Mouse (Mus musculus) layer of hippocampus, adult 9-11 months (tissue): ENCODE data around the gene H2-Ob.
A peak's percentile ranks its signal among the peaks of the same experiment; 100 is the strongest.

Experiments used
- DNase-seq: peaks from one replicate; pipeline ENCODE4 v3.0.0; 2022

H2-Ob gene

DNA sequence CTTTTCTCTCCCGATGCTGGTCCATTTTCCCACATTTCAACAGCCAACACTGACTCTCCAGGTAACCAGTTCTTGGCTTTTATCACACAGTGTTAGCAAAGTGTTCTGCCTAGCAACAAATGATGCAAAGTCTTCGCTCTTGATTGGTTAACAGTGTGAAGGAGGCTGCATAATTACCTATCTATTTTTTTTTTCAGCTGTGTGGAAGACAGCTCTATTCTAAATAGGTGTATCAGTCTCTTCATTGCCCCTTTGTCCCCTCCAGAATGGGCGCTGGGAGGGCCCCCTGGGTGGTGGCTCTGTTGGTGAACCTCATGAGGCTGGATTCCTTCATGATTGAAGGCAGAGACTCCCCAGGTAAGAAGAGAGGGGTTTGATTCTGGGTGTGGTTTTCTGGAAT is at the start of gene H2-Ob:
TSS of gene H2-Ob (plus strand) at position 198 of the 400 bp plus-strand sequence.
- peak; percentile 69 for DNase-seq

DNA sequence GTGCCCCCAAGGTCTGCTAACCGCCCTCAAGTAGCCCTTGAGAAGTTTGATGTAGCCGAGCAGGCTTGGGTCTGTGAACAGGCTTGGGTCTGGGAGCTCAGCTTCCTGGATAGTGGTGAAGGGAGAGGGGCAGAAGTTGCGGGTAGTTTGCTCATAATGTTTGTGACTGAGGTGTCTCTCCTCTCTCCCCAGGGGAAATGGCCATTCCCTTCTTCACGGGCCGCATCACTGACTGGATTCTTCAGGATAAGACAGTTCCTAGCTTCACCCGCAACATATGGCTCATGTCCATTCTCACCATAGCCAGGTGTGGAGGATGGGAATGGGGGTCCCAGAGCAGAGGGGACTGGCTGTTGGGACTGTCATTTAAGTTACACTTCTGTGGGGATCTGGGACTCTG is 49.7 kb upstream of the H2-Ob start:
- no peak for DNase-seq

DNA sequence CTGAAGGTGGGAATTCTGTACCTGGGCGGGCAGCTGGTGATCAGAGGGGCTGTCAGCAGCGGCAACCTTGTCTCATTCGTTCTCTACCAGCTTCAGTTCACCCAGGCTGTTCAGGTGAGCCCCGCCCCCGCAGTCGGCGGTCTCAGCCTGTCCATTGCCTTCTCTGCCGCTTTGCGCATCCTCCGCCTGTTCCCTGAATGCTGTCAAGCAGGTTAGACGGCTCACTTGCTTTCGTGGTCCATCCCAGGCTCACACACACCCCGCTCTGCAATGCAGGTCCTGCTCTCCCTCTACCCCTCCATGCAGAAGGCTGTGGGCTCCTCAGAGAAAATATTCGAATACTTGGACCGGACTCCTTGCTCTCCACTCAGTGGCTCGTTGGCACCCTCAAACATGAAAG is 45.9 kb upstream of the H2-Ob start:
- DNase-seq = no peak

DNA sequence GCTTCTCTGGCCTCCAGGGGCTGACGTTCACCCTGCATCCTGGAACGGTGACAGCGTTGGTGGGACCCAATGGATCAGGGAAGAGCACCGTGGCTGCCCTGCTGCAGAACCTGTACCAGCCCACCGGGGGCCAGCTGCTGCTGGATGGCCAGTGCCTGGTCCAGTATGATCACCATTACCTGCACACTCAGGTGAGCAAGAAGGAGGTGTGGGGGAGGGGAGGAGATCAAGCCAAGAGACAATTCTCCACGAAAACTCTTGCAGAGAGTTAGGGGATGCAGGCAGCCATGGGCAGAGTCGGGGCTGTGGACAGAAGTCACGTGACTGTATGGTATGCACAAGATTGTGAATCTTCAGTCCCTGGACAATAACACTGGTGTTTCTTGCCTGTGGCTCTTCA is 45.2 kb upstream of the H2-Ob start:
- no peak for DNase-seq

DNA sequence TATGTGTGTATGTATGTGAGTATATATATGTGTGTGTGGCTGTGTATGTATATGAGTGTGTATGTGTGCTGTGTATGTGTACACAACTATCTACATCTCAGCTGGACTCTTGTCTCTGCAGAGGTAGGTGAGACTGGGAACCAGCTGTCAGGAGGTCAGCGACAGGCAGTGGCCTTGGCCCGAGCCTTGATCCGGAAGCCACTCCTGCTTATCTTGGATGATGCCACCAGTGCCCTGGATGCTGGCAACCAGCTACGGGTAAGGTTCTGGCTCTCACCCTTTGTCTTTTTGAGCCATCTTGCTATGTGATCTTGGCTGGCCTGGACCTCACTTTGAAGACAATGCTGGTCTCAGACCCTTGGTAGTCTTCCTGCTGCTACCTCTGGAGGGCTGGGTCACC is 44.0 kb upstream of the H2-Ob start:
- DNase-seq = no peak

DNA sequence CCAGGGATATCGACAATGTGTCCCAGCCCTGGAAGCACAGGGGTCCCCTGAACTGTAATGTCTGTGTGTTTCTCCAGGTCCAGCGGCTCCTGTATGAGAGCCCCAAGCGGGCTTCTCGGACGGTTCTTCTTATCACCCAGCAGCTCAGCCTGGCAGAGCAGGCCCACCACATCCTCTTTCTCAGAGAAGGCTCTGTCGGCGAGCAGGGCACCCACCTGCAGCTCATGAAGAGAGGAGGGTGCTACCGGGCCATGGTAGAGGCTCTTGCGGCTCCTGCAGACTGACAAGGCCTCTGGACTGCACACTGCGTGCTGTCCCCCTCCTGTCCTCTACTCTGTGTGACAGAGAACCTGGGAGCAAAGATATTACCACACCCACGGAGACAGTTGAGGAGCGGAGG is 42.2 kb upstream of the H2-Ob start:
- DNase-seq = no peak

DNA sequence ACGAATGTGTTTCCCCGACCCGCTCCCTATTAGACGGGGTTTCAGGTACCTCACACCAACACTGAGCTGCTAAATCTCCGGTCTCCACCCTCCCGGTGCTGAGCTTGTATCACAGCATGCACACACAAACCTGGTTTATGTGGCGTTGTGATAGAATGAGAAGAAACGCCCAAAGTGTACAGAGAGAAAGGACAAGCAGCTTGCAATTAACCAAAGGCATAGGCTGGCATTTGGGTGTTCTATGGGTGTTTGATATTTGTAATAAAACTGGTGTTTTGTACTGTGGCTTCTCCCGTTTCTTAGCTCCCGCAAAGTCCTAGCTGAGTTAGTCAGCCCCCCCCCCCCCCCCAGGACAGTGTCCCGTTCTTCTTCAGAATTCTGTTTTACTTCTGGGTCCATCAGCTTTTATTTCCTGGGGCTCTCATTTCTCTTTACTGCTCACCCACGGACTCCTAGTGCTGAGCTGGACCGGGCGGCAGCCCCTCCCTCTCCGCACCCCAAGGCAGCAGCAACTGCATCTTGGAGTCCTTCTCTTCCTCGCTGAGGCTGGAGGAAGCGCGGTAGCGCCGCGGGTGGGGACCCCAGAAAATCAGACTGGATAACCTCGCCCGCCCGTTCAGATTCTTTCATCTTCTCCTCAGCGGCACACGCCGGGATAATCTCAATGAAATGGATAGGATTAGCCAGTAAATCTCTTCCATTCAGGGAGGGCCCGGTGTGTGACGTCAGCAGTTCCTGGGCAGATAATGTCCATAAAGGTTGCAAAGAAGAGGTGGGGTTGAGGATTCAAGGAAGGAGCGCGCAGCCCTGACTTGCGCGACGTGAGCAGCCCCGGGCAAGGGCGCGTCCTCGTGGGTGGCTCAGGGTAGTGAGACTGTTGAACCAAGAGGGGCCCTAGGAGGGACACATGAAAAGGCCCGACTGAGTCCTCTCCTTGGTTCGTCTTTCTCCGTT is 41.5 kb upstream of the H2-Ob start, which contains the start of gene Psmb8:
TSS of gene Psmb8 (plus strand) at position 781 of the 954 bp plus-strand sequence.
- DNase-seq = peak; percentile 90

DNA sequence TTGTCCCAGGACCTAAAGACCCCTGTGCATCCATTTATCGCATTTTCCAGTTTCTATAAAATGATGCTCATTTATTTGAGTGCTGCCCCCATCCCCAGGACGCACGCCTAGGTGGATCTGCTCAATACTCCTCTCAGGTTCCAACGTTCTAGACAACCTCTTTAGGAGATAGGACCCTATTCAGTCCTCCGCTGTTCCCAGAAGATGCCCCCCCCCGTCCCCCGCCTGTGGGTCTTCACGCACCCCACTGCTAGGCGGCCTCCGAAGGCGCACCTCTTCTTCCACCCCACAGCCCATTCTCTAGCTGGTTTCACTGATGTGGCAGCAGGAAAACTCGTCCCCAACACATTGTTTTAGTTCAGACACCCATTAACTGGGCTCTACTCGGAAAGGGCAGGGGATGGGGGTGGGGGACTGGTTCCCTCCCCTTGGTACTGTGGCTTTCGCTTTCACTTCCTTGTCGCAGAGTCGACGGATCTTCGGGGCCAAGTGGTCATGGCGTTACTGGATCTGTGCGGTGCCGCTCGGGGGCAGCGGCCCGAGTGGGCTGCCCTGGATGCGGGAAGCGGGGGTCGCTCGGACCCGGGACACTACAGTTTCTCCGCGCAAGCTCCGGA is 40.7 kb upstream of the H2-Ob start:
- DNase-seq = peak; percentile 42

DNA sequence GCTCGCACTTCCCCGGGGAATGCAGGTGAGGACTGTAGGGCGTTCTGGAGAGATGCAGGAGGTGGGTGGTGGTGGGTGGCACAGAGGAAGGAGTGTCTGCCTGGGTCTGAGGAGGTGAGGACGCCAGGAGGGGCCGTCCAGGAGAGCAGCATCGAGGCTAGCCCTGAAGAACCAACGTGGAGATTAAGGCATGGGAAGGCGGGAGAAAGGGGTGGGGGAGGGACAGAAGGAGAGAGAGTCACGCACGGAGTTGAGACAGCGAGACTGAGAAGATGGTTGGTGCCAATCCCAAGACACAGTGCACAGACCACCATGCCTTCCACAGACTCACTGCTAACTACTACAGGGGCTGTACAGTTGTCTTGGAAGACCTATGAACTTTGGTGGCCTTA is 40.2 kb upstream of the H2-Ob start:
- DNase-seq = no peak

DNA sequence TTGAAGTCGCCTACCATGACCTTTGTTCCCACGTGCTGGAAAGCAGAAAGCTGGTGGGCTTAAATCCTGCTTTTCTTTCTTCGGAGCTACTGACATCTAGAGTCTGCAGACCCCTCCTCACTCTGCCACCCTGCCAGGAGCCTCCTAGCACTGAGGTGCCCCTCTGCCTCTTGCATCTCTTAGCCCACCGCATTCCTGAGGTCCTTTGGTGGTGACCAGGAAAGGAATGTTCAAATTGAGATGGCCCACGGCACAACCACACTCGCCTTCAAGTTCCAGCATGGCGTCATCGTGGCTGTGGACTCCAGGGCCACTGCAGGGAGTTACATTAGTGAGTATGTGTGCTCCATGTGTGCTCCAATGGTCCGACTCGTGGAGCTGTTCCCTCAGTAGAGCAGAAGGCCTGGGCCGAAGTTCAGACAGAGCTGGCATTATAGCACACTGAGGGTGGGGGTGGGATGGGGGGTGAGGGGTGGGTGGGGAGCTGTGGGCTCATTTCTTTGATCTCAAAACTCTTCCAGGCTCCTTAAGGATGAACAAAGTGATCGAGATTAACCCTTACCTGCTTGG is 39.6 kb upstream of the H2-Ob start:
- DNase-seq = no peak

DNA sequence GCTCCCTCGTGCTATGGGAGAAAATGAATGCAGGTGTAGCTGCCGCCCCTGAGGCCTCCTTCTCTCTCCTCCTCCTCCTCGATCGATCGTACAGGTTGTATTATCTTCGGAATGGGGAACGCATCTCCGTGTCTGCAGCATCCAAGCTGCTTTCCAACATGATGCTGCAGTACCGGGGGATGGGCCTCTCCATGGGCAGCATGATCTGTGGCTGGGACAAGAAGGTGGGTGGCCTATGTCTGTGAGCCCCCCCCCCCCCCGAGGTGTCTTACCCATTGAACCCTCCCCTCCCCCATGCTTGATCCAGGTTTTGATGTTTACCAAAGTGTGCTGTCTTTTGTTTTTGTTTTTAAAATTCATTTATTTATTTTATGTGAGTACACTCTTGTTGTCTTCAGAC is 38.7 kb upstream of the H2-Ob start:
- DNase-seq = no peak

DNA sequence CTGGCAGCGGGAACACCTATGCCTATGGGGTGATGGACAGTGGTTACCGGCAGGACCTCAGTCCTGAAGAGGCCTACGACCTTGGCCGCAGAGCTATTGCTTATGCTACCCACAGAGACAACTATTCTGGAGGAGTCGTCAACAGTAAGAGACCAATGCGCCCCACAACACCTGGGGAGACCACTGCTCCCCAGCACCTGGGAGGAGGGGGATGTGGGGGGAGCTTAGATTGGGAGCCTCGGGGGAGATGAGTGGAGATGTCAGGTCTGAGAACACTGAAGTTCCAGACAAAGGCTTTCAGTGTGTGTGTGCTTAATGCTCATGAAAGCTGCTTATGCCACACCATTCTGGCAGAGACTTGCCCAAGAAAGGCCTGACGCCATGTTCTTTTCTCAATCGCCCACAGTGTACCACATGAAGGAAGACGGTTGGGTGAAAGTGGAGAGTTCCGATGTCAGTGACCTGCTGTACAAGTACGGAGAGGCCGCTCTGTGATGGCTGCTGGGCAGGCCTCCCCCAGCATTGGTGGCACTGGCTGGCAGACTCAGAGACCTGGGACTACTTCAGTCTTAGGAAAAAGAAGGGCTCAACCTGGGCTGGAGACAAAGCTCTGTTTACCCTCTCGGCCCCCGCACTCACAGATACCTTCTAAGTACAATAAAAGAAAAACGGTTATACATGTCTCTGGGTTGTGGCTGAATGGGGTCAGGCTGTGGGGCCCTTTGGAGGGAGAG is 37.8 kb upstream of the H2-Ob start:
- no peak for DNase-seq

DNA sequence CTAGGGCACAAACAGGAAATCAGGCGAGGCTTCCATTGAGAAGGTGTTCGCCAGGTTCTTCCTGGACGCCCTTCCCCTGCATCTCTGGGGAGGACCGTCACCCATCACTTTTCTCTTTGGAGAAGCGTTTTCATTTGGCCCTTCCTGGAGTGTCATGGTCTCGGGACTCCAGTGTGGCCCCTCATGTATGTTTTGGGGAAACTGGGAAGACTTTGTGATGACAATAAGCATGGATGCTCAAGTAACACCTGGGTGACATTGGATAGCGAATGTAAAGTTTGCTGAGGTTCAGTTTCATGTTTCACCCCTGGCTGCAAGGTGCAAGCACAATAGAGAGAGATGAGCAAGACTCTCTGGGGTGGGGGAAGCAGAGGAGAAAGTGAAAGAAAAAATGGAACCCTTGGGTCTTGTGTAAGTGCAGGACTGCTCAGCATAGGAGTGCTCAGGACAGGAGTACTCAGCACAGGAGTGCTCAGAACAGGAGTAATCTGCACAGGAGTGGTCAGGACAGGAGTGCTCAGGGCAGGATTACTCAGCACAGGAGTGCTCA is 37.1 kb upstream of the H2-Ob start:
- DNase-seq = no peak

DNA sequence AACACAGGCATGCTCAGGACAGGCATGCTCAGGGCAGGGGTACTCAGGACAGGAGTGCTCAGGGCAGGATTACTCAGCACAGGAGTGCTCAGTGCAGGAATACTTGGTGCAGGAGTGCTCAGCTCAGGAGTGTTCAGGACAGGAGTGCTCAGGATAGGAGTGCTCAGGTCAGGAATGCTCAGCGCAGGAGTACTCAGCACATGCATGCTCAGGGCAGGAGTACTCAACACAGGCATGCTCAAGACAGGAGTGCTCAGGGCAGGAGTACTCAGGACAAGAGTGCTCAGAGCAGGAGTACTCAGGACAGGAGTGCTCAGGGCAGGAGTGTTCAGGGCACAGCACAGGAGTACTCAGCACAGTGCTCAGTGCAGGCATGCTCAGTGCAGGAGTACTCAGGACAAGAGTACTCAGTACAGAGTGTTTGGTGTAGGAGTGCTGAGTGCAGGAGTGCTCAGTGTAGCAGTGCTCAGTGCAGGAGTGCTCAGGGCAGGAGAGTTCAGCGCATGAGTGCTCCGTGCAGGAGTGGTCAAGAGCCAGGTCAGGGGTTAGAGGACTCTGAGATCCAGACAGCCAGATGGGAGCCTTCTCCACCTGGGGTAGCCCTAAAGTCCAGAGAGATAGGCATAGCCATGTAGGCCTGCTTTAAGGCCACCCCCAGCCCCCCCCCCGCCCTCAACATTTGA is 35.8 kb upstream of the H2-Ob start:
- DNase-seq = no peak

DNA sequence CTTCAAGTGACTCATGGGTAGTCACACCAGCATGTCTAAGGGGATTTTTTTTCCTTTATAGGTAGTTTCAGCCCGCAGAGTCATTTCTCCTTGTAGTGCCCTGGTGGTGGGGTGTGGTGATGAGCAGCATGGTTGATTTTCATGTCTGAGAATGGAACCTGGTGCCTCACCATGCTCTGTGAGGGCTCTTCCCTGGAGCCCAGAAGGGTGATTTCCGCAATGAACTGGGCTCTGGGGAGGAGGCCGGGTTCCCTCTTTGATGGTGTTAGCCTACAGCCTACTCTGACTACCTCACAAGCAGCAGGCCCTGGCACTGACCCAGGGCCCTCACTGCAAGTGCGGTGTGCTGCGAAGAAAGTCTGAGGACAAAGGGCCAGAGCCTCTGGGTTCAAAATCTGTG is 35.3 kb upstream of the H2-Ob start, which contains the start of gene Tap2:
TSS of gene Tap2 (plus strand) at position 84 of the 400 bp plus-strand sequence.
- no peak for DNase-seq

DNA sequence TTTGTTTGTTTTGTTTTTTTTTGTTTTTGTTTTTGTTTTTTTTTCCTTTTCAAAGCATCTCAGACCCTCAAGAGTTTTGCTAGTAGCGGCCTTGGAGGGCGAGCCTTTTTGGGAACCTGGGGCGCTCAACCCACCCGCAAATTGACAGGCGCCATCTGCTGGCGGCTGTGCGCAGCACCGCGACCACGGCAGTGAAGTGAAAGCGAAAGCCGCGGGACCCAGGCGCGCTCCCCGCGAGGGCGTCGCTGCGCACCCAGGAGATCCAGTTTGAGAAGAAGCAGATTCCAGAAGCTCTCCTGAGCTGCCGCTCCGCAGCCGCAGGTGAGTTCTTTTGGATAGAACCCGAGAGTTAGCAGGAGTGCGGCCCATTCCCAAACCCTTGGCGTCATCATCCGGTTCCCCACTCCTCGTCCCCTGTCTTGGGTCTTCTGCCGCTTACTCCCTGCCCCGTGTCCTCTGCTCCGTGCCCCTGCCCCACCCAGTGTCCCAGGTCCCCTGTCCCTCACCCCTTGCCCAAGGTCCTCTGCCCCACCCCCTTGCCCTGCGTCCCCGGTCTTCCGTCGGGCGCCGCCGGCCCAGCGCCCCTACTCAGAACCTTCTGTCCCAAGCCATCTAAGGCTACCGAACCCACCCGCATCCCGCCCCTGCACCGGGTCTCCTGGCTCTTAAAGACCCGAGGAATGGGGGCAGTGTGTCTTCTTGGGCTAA is 34.2 kb upstream of the H2-Ob start:
- peak; percentile 82 for DNase-seq

DNA sequence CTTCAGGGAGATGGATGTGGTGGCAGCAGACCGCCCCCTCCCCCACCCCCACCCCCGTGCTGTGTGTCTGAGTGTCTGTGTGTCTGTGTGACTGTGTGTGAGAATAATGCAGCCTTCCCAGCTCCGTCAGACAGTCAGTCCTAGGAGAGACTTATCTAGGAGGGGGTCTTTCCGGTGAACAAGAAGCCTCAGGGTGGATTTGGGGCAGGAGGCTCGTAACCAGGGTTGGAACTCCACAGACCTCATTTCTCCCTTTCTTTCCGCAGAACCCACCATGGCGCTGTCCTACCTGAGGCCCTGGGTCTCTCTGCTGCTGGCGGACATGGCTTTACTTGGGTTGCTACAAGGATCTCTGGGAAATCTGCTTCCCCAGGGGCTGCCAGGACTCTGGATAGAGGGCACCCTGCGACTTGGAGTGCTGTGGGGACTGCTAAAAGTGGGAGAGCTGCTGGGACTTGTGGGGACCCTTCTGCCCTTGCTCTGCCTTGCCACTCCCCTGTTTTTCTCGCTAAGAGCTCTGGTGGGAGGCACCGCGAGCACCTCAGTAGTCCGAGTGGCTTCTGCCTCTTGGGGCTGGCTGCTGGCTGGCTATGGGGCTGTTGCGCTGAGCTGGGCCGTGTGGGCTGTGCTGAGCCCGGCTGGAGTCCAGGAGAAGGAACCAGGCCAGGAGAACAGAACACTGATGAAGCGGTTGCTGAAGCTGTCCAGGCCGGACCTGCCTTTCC is 33.5 kb upstream of the H2-Ob start:
- DNase-seq = peak; percentile 11

DNA sequence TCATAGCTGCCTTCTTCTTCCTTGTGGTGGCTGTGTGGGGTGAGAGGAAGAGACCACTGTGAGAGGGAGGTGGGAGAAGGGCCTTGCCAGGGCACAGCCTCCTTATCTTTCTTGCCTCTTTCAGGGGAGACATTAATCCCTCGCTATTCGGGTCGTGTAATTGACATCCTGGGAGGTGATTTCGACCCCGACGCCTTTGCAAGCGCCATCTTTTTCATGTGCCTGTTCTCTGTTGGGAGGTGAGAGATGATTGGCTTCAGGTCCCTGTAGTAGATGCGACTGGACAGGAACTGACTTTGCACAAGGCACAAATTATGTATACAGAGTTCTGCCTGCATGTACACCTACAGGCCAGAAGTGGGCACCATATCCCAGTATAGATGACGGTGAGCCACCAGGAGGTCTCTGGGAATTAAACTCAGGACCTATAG is 32.9 kb upstream of the H2-Ob start:
- peak; percentile 5 for DNase-seq

DNA sequence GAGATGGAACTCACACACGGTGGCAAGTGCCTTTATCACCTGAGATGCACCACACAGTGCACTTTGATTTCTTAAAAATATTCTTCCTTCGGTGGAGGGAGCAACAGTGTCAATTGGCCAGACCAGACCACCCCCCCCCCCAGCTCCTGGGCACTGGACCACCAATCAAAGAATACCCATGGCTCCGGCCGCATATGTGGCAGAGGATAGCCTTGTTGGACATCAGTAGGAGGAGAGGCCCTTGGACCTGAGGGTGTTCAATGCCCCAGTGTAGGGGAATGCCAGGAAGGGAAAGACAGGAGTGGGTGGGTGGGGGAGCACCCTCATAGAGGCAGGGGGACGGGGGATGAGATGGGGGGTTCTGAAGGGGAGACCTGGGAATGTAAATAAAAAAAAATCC is 32.0 kb upstream of the H2-Ob start:
- peak; percentile 1 for DNase-seq

DNA sequence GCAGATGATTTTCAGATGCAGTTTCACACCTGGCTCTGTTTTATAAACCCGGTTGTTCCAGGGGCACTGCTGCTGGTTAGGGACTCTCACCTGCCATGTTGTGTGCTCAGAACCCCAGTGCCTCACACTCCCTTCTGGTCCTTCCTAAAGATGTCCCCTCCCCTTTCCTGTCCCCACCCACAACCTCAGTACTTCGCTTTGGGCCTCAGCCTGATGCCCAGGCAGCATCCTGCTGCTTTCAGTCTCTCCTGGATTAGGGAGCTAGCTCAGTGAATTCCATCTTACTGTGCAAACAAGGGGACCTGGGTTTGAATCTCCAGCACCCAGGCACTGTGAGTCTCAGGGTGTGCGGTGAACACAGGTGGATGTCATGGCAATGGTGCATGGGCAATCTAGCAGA is 31.2 kb upstream of the H2-Ob start:
- peak; percentile 0 for DNase-seq

DNA sequence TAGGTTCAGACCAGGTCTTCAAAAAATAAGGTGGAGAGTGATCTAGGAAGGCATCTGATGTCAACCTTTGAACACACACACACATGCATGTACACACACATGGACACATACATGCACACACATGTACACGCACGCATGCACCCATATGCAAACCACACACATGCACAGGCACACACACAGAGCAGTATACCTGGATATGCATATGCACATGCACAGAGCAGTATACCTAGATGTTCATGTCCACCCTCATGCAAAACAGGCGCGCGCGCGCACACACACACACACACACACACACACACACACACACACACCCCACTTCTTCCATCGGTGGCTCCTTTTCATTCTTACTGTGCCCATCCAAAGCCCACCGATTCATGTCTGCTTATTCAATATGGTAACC is 30.8 kb upstream of the H2-Ob start:
- DNase-seq = peak; percentile 1
